Mouse (Mus musculus): ENCODE data around the gene Prrt4. TPM values are rescaled to one million over a fixed set of nuclear protein-coding genes. Genes with fewer than 3 reads are reported as not detected.
"Not testable (repeated sequence)": the region's sequence is repeated elsewhere in the genome, so short reads cannot be mapped to it uniquely, and the experiment has no call there.

The Prrt4 gene
- 1 to 10 TPM; 4.2 to 4.7 TPM for total RNA-seq (2021)
- long read RNA-seq, experiment 1, partial matches to known transcripts = 1 of 12 reads
- long read RNA-seq, experiment 1, other reads (novel, unspliced or antisense) = 11 of 12 reads
- long read RNA-seq, experiment 2, partial matches to known transcripts = 0 of 5 reads
- long read RNA-seq, experiment 2, other reads (novel, unspliced or antisense) = 4 of 5 reads

DNA sequence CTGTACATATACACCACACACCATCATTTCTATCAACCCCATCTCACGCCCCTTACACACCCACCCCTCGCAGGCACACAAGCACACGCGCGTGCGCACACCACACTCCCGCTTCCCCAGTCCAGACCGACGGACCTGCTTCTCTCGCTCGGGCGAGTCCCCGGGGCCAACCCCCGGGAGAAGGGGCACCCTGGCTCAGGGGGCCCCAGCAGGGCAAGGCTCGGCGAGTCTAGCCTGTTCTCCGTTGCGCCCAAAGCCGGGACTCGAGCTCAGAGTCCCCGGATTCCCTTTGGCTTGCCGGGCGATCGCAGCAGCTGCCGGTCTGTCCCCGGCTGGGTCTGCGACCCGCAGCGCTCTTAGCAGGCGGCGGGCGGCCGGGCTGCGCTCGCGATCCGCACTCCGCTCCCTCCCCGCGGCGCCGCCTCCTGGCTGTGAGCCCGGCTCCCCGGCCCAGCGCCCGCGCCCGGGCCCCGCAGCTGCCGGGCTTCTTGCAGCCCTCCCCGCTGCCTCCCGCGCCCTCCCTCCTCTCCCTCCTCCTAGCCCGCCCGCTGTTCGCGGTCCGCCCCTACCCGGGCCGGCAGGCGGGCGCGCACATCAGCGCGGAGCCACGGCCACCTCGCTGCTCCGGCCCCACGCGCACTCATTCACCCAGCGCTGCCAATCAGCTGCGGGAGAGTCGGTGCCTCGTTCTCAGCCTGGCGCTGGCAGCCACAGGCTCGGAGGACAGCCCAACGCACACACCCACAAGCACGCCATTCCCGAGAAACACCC lies at the start of gene Prrt4:
Gene Prrt4 (minus strand): TSS at position 697 of the 771 bp plus-strand sequence.
- DNase-seq = peak; percentile 72 to 79
- intact Hi-C loops (cut with DNase I) = no loop called here

DNA sequence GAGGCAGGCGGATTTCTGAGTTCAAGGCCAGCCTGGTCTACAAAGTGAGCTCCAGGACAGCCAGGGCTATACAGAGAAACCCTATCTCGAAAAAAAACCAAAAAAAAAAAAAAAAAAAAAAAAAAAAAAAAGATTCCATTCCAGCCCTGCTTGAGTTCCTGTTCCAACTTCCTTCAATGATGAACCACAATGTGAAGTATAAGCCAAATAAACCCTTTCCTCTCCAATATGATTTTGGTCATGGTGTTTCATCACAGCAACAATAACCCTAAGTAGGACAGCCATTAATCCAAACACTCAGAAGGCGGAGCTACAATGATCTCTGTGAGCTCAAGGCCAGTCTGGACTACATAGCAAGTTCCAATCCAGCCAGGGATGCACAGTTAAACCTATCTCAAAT lies 38.3 kb upstream of the Prrt4 start:
- intact Hi-C loops (cut with DNase I) = loop anchor here (10.0 kb wide), 1 partner anchor 127 kb away; the partner anchor contains the start of gene Calu
- DNase-seq = not testable (repeated sequence)

DNA sequence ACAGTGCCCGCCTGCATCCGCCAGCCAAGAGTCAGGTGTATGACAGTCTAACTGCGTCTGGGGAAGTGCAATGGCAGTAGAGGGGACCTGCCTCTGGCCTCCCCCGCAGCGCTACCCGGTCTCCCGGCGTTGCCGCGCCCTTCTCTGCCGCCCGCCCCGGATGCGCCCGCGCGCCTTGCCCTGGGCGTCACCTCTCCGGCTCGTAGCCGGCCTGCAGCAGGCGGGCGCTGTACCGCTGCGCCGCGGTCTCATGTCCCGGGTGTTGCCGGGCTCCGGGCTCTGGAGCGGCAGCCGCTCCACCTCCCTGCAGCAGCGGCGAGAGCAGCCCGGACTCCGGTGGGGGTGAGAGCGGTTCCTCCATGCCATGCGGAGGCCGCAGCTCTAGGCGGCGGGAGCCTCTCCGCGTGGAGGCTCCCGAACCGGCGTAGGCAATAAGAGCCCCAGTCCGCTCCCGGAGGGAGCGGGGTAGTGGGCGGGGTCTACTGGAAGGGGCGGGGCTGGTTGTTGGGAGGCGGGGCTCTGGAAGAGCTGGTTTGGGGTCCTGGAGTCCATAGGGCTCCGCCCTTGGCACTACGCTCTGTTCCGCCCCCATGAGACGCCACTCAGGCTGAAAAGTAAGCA lies 36.6 kb upstream of the Prrt4 start, which contains the start of gene Impdh1:
Gene Impdh1 (minus strand): TSS at position 484 of the 621 bp plus-strand sequence.
- intact Hi-C loops (cut with DNase I) = loop anchor here (10.0 kb wide), 1 partner anchor 129 kb away; the partner anchor contains the start of gene Calu
- peak; percentile 80 to 83 for DNase-seq

DNA sequence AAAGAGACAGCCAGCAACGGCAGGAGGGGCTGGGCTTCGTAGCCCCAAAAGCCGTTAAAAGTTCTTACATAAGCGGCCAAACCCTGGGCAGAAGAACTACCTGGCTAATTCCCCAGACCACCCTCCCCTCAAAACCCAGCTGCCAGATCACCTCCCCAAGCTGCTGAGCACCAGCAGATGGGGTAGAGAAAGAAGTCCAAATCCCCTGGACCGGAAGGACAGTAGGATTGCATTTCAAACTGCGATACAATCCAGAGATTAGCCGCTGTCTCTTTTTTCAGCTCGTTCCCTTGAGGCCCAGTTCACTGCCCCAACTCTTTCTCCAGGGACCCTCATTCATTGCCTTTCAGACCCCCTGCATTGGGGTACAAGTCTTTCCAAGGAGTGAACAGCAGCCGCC lies 35.8 kb upstream of the Prrt4 start:
- DNase-seq = no peak
- intact Hi-C loops (cut with DNase I) = loop anchor here (10.0 kb wide), 1 partner anchor 130 kb away; the partner anchor contains the start of gene Calu

DNA sequence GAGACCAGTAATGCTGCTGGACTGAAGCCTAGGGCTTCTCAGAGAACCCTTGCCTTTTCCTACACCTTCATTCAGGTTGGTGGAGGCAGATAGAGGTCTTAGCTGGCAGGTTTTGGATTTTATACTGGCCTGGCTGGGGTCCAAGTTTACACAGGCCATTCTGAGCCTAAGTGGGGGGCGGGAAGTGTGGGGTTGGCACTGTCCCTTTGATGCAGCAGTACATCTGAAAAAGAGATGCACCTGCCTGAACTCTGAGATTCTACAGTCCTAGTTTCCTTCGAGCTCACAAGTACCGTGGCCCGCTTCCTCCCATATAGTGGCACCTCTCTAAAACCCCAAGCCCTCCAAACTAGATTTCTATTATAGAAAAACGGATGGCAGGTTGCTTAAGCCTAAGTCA lies 35.4 kb upstream of the Prrt4 start:
- intact Hi-C loops (cut with DNase I) = loop anchor here (10.0 kb wide), 1 partner anchor 130 kb away; the partner anchor contains the start of gene Calu
- DNase-seq = no peak

DNA sequence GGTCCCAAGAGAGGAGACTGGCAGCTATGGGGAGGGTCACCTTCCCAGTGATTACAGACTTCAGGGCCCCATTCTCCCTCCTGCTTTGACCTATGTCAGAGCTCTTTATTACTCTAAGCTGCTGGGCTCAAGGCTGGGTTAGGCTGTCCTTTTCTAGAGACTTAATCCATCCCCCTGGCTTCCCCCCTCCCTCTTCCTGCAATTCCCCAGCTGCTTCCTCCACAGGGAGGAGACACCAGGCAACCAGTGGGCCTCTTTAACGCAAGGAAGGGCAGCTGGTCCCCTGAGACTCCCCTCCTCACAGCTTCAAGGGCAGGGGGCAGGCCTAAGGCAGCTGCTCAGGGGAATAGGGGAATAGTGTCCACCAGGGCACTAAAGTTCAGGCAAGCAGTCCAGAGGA lies 34.9 kb upstream of the Prrt4 start:
- peak; percentile 57 to 58 for DNase-seq
- intact Hi-C loops (cut with DNase I) = loop anchor here (10.0 kb wide), 1 partner anchor 131 kb away; the partner anchor contains the start of gene Calu

DNA sequence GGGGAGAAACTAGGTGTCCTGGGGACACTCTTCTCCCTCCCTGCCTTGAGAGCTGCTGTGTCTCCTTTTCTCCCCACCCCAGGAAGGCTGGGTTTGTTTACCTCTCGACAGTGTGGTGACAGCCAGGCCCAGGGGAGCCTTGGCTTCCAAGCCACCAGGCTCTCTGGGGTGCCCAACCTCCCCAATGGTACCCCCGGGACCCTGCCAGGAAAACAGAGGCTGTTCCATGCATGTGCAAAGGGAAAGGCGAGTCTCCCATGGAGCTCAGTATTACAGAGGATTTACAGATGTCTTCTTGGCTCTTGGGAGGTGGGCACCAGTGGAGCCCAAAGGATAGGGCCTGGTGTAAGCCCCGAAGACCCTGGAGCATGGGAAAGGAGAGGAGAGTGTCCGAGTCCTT lies 34.1 kb upstream of the Prrt4 start:
- intact Hi-C loops (cut with DNase I) = loop anchor here (10.0 kb wide), 1 partner anchor 131 kb away; the partner anchor contains the start of gene Calu
- no peak for DNase-seq

DNA sequence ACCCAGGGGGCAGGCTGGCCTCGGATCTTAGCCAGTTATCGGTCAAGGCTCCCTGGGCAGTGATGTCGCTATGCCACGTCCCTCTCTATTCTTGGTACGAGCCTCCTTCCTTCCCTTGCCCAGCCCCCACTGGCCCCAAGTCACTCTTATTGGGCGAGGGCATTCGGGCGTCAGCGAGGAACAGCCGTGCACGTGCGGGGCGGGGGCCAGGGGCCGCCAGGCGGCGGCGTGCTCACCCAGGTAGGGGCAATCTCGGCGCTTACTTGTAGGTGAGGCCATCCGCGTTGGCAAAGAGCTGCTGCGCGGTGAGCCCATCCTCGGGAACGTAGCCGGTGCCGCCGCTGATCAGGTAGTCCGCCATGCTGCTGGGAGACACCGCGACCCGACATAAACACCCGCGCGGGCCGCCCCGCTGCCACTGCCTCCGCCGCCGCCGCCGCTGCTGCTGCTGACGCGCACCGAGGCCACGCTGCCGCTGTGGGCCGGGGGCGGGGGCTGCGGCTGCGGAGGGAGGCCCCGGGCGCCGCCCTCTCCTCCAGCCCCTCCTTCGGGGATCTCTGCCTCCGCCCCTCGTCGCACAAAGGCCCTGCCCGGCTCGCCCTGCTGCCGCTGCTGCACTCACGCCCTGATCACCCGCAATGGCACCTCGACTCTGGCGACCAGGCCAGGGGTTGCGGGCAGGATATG lies 32.6 kb upstream of the Prrt4 start:
- peak; percentile 82 to 86 for DNase-seq
- intact Hi-C loops (cut with DNase I) = loop anchor here (10.0 kb wide), 1 partner anchor 133 kb away; the partner anchor contains the start of gene Calu

DNA sequence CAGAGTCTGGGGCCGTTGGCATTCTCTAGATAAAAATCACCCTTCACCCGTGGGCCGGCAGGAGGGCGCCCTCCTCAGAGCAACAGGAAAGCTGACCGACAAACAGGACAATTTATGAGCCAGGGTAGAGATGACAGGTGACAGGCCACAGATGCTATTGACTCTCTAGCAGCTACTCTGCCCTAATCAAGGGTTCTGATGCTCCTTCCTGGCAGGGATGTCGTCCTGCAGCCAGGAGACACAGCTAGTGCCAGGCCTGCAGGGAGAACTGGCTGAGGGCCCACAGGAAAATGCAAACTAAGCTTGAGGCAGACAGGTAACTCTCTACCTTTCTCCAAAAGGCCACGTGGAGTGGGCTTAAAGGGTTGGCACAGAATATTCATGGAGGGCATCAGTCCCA lies 31.8 kb upstream of the Prrt4 start:
- DNase-seq = no peak
- intact Hi-C loops (cut with DNase I) = loop anchor here (10.0 kb wide), 1 partner anchor 134 kb away; the partner anchor contains the start of gene Calu

DNA sequence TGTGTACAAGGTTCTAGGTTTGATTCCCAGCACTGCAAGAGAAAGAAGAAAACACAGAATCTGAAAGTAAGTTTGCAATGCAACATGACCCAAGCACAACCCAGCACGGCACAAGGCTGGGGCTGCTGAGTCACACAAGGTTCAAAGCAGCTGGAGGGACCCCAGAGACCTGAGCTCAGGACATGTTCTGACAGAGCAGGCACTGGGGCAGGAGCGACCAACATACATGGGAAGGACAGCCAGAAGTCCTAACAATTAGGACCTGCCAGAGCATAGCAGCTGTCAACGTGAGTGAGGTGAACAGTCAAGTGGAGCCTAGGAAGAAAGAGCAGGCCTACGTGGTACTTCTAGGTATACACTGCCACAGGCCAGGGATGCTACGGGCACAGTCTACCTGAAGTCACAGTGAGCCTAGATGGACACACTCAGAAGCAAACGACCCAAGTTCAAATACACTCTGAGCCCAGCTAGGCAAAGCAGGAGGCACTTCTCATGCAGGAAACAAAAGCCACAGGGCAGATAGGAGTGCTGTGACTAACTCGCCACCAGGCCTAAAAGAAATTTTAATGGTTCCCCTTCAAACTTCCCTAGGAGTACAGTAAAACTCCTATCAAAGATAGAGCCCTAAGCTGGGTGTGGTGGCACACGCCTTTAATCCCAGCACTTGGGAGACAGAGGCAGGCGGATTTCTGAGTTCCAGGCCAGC lies 31.0 kb upstream of the Prrt4 start:
- DNase-seq = no peak
- intact Hi-C loops (cut with DNase I) = loop anchor here (10.0 kb wide), 1 partner anchor 134 kb away; the partner anchor contains the start of gene Calu

DNA sequence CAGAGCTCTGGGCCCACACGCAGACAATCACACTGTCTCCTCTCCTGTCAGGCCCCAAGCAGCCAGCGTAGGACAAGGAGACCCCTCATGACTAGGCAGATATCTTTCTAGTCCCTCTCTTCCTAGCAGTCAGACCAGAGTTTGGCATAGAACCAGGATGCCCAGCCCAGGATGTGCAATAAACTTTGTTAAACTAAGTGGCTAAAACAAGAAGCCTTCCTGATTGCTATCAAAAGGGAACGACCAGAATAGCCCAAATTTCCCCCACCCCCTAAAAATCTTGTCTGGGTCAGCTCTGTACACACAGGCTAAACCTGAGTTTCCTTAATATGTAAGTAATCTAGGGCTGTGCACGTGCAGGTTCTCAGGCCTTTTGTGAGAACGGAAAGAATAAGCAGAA lies 28.8 kb upstream of the Prrt4 start:
- intact Hi-C loops (cut with DNase I) = no loop called here
- DNase-seq = no peak

DNA sequence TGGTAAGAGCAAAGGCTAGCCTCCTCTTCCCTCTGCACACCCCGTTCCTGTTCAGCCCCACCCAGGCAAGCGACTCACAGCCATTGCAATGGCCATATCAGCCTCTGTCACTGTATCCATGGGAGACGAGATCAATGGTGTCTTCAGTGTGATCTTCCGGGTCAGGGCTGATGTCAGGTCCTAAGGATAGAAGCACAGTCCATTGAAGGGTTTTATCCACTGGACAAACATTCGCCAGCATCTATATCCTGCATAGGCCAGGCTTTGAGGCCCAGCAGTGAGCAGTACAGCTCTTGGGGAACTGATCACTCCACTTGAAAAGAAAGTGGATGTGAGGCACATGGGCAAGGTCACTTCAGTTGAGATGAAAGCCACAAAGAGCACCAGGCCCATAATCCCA lies 27.6 kb upstream of the Prrt4 start:
- no peak for DNase-seq
- intact Hi-C loops (cut with DNase I) = no loop called here

DNA sequence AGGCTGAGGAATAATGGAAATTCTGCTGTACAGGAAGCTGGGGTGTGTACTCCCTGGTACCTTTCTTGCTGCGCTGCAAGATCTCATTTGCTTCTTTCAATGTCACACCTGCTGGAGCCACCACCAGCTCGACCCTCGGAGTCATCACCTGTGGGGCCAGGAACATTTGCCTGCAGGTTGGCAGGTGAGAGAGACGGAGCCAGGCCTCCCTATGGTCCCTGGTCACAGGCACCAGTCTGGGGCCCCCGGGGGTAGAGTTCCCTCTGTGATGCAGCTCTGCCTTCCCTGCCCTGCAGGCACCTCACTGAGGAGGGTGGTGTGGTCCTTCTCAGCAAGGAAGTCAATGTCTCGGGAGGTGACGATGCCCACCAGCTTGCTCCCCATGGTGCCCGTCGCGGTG lies 26.6 kb upstream of the Prrt4 start:
- intact Hi-C loops (cut with DNase I) = no loop called here
- DNase-seq = no peak

DNA sequence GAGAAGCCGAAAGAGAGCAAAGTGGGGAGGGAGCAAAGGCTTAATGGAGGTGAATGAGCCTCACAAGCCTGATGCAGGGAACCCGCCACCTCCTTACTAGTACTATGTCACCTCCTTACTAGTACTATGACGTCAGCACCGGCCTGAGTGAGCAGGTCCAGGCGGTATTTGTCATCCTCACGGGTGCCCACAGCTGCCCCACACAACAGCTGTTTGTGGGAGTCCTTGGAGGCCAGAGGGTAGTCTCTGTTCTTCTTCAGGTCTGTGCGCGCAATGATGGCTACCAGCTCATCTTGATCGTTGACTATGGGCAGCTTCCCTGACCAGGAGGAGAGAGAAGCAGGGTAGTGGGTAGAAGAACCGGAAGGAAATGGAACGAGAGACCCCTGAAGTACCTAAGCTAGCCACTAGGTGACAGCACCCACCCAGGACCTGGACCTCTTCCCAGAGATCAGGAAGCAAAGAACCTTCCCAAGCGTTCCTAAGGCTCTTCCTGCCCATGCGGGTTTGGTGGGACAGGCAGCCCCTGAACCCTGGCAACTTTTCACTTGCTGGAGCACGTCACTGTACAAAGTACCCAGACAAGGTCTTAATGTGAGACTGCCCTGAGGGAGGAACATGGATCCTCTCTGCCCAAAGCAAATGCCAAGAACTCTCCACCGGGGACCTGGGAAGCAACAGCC lies 25.7 kb upstream of the Prrt4 start:
- DNase-seq = peak; percentile 64 to 76
- intact Hi-C loops (cut with DNase I) = loop anchor here (1.0 kb wide), 2 partner anchors 35 to 73 kb away; no protein-coding TSS in a partner anchor

DNA sequence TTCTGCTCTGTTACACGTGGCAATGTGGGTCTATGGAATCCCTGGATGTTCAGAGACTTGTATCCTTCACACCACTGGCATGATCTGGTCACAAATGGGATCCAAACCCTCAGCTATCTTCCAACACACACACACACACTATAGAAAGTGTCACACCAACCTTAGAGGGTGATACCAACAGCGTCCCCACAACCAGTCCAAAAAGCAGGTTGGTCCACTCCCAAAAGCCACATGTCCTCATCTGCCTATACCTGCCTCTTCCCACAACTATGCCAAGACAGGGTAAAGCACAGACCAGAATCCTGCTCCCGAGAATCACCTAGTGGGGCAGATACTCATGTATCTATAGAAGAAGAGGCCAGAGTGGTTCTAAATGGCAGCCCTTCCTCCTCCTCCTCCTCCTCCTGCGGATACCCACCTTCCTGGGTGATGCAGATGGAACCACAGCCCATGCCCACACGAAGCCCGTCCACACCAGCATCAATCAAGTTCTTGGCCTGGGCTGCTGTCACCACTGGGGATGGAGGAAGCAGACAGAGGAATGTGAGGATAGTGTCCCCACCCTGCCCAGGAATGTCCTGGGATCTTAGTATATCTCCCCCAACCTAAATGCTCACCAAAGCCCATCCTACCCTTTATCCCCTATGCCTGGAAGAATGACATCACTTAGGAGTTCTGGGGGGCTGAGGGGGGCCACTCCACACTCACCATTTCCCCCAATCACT lies 24.6 kb upstream of the Prrt4 start:
- no peak for DNase-seq
- intact Hi-C loops (cut with DNase I) = no loop called here

DNA sequence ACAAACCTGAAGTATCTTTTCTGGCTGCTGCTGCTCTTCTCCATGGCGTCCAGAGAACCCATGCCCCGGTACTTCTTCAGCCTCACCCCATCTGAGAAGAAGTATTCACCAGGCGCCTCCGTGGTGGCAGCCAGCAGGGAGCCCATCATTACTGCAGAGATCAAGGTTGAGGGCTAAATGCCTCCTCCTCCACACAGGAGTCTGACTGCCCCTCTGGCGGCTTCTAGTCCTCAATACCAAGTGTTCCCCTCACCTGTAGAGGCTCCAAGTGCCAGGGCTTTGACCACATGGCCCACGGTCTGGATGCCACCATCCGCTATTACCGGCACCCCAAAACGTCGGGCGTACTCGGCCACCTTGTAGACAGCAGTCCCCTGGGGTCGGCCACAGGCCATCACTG lies 23.7 kb upstream of the Prrt4 start:
- no peak for DNase-seq
- intact Hi-C loops (cut with DNase I) = no loop called here

DNA sequence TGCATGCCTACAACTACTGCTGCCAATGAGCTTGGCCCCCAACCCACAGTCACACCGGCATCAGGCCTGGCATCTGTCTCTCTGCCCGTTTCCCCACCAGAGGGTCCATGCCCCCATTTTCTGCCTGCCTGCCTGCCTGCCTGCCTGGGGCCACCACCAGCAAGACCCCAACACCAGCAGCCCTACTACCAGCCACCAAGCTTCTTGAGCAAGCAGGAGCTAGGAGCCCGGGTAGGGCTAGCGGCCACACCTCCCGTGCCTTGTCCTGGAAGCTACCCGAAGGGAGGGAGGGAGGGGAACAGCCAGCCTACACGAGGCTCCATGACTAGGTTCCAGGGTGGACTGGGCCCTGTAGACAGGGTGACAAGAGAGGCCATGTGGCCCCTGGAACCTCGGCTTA lies 22.6 kb upstream of the Prrt4 start:
- intact Hi-C loops (cut with DNase I) = no loop called here
- DNase-seq = no peak

DNA sequence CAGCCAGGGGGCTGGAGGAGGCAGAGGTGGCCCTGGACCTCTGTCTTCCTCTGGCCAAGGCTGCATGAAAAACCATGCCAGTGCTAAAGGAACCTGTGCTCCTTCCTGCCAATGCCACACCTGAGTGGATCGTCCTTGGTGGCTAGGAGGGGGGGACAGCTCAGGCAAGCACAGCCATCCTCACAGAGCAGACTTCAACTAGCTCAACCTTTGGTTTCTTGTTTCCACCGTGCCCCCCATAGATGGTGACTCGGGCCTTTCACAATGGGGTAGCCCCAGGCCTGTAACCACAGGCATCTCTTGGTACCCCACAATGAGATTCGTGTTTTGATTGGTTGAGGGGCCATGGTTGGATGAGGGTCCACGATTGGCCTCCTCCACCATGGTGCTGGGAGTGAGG lies 22.0 kb upstream of the Prrt4 start:
- intact Hi-C loops (cut with DNase I) = no loop called here
- no peak for DNase-seq
